Mouse (Mus musculus): ENCODE measurements around the gene Zranb1. TPM values are rescaled to one million over a fixed set of nuclear protein-coding genes. Genes with fewer than 3 reads are reported as not detected.

Zranb1 gene
- polyA plus RNA-seq, 1 experiment from 2014 or later, result 11.6 TPM

DNA sequence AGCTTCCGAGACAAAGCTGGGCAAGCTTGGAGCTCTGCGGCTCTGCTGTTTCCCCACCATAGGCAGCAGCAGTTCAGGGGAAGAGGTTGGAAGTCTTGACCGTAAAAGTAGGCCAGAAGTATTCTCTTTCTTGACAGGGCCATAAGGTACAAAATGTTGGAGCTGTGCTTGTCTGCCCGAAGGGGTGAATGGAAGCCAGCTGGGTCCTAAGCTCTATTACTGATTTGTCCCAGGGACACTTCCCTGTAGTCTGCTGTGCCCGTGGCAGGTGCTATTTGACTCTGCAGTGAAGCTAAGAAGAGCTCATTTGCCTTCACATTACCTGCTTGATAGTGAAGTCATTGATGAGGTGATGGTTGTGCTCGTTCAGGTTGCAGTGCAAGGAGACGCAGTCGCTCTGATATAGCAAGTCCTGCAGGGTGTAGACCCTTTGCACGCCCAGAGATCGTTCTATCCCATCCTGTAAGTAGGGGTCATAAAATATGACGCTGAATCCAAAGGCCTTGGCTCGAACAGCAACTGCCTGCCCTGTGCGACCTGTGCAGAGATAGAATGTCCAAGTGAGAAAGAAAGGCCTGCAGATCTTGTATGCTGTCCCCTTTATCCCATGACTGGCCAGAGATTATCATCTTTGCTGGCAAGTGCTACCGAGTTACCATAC, 60.4 kb downstream of the Zranb1 start:
- peaks cover 12% of the 10 kb centered on the region for H3K36me3 ChIP-seq (replicated peaks; ENCODE audit: insufficient read depth, low read length)
- ATAC-seq (no peak), DNase-seq (no peak)
- no peak overlapping the region for H3K4me2 ChIP-seq (ENCODE audit: low read depth, low read length)
- no peak overlapping the region for H3K4me3 ChIP-seq (ENCODE audit: low read depth, low read length)
- H3K27ac ChIP-seq (ENCODE audit: low read depth), result no peak overlapping the region
- no peaks in the 10 kb centered on the region for H3K27me3 ChIP-seq (ENCODE audit: insufficient read depth, low read length)
- no peaks in the 10 kb centered on the region for H3K4me1 ChIP-seq (ENCODE audit: insufficient read depth)
- H3K9ac ChIP-seq (replicated peaks), result no peak overlapping the region
- TF ChIP-seq EP300 (IDR thresholded peaks at IDR 0.05; ENCODE audit: low read depth) (no peak), CTCF (IDR thresholded peaks at IDR 0.05; ENCODE audit: low read depth) (no peak)
- 89% methylated on average over 14 of the region's 14 CpGs for WGBS (ENCODE audit: insufficient replicate concordance)
- no peaks in the 10 kb centered on the region for H3K9me3 ChIP-seq (ENCODE audit: low read length)

GRCm38 (mm10) chr7:132992967-132993615, 62.1 kb downstream of the Zranb1 start:
- Histone ChIP-seq H3K9ac (replicated peaks) (no peak overlapping the region), H3K36me3 (replicated peaks; ENCODE audit: insufficient read depth, low read length) (peaks cover 7% of the 10 kb centered on the region; the same call in 1 of the 2 replicates), H3K9me3 (ENCODE audit: low read length) (no peaks in the 10 kb centered on the region), H3K4me2 (ENCODE audit: low read depth, low read length) (no peak overlapping the region), H3K27me3 (ENCODE audit: insufficient read depth, low read length) (no peaks in the 10 kb centered on the region), H3K27ac (ENCODE audit: low read depth) (no peak overlapping the region), H3K4me1 (ENCODE audit: insufficient read depth) (no peaks in the 10 kb centered on the region), H3K4me3 (ENCODE audit: low read depth, low read length) (no peak overlapping the region)
- WGBS (ENCODE audit: insufficient replicate concordance), result 83% methylated on average over 9 of the region's 9 CpGs
- no peak for TF ChIP-seq EP300 (IDR thresholded peaks at IDR 0.05; ENCODE audit: low read depth)
- TF ChIP-seq CTCF (IDR thresholded peaks at IDR 0.05; ENCODE audit: low read depth), result no peak
- ATAC-seq, result no peak
- DNase-seq, result no peak

- no peak for TF ChIP-seq EP300 (IDR thresholded peaks at IDR 0.05; ENCODE audit: low read depth)
- peak; percentile 20; the same call in 1 of the 2 replicates for TF ChIP-seq CTCF (IDR thresholded peaks at IDR 0.05; ENCODE audit: low read depth)
- no peak overlapping the region for H3K9ac ChIP-seq (replicated peaks)
- H3K9me3 ChIP-seq (ENCODE audit: low read length), result no peaks in the 10 kb centered on the region
- no peak overlapping the region for H3K27ac ChIP-seq (ENCODE audit: low read depth)
- DNase-seq, result peak; percentile 12
- no peak for ATAC-seq
- H3K36me3 ChIP-seq (replicated peaks; ENCODE audit: insufficient read depth, low read length), result 0 out of 2 replicates have a peak, but pooled peaks cover 11% of the 10 kb centered on the region
- no peak overlapping the region for H3K4me3 ChIP-seq (ENCODE audit: low read depth, low read length)
- no peak overlapping the region for H3K4me2 ChIP-seq (ENCODE audit: low read depth, low read length)
- no peaks in the 10 kb centered on the region for H3K4me1 ChIP-seq (ENCODE audit: insufficient read depth)
- H3K27me3 ChIP-seq (ENCODE audit: insufficient read depth, low read length), result no peaks in the 10 kb centered on the region
- 84% methylated on average over 8 of the region's 8 CpGs for WGBS (ENCODE audit: insufficient replicate concordance)
These were observed 63.2 kb downstream of the Zranb1 start for GRCm38 (mm10) chr7:132994120-132994519.

- H3K4me3 ChIP-seq (ENCODE audit: low read depth, low read length), result no peak overlapping the region
- WGBS (ENCODE audit: insufficient replicate concordance), result 79% methylated on average over 6 of the region's 6 CpGs
- 0 out of 2 replicates have a peak, but pooled peaks cover 10% of the 10 kb centered on the region for H3K36me3 ChIP-seq (replicated peaks; ENCODE audit: insufficient read depth, low read length)
- no peak overlapping the region for H3K27ac ChIP-seq (ENCODE audit: low read depth)
- peak; percentile 10 for DNase-seq
- no peak for TF ChIP-seq EP300 (IDR thresholded peaks at IDR 0.05; ENCODE audit: low read depth)
- TF ChIP-seq CTCF (IDR thresholded peaks at IDR 0.05; ENCODE audit: low read depth), result no peak
- H3K4me1 ChIP-seq (ENCODE audit: insufficient read depth), result no peaks in the 10 kb centered on the region
- H3K27me3 ChIP-seq (ENCODE audit: insufficient read depth, low read length), result no peaks in the 10 kb centered on the region
- H3K9me3 ChIP-seq (ENCODE audit: low read length), result no peaks in the 10 kb centered on the region
- no peak overlapping the region for H3K4me2 ChIP-seq (ENCODE audit: low read depth, low read length)
- H3K9ac ChIP-seq (replicated peaks), result no peak overlapping the region
- no peak for ATAC-seq
These were observed 63.8 kb downstream of the Zranb1 start for GRCm38 (mm10) chr7:132994628-132995191.

- Histone ChIP-seq H3K36me3 (replicated peaks; ENCODE audit: insufficient read depth, low read length) (0 out of 2 replicates have a peak, but pooled peaks cover 8% of the 10 kb centered on the region), H3K4me2 (ENCODE audit: low read depth, low read length) (no peak overlapping the region), H3K4me1 (ENCODE audit: insufficient read depth) (no peaks in the 10 kb centered on the region), H3K9me3 (ENCODE audit: low read length) (no peaks in the 10 kb centered on the region), H3K9ac (replicated peaks) (no peak overlapping the region), H3K4me3 (ENCODE audit: low read depth, low read length) (no peak overlapping the region), H3K27me3 (ENCODE audit: insufficient read depth, low read length) (no peaks in the 10 kb centered on the region), H3K27ac (ENCODE audit: low read depth) (no peak overlapping the region)
- 81% methylated on average over 5 of the region's 5 CpGs for WGBS (ENCODE audit: insufficient replicate concordance)
- DNase-seq, result no peak
- TF ChIP-seq EP300 (IDR thresholded peaks at IDR 0.05; ENCODE audit: low read depth) (no peak), CTCF (IDR thresholded peaks at IDR 0.05; ENCODE audit: low read depth) (peak; percentile 84)
- ATAC-seq, result peak; percentile 62
These were observed 65.4 kb downstream of the Zranb1 start for GRCm38 (mm10) chr7:132996391-132996790.

GRCm38 (mm10) chr7:132998639-132999038, 67.7 kb downstream of the Zranb1 start:
- Histone ChIP-seq H3K4me3 (ENCODE audit: low read depth, low read length) (no peak overlapping the region), H3K27ac (ENCODE audit: low read depth) (no peak overlapping the region), H3K27me3 (ENCODE audit: insufficient read depth, low read length) (no peaks in the 10 kb centered on the region), H3K9me3 (ENCODE audit: low read length) (no peaks in the 10 kb centered on the region), H3K36me3 (replicated peaks; ENCODE audit: insufficient read depth, low read length) (0 out of 2 replicates have a peak, but pooled peaks cover 8% of the 10 kb centered on the region), H3K4me1 (ENCODE audit: insufficient read depth) (no peaks in the 10 kb centered on the region), H3K4me2 (ENCODE audit: low read depth, low read length) (no peak overlapping the region), H3K9ac (replicated peaks) (no peak overlapping the region)
- 84% methylated on average over 12 of the region's 12 CpGs for WGBS (ENCODE audit: insufficient replicate concordance)
- no peak for ATAC-seq
- TF ChIP-seq CTCF (IDR thresholded peaks at IDR 0.05; ENCODE audit: low read depth) (no peak), EP300 (IDR thresholded peaks at IDR 0.05; ENCODE audit: low read depth) (no peak)
- no peak for DNase-seq

All from liver, postnatal 0 days (tissue).